Mouse (Mus musculus) cerebellum, adult 2 months (tissue): Measurements from ENCODE around the gene Olfr67.
"Not testable (repeated sequence)": the region's sequence is repeated elsewhere in the genome, so short reads cannot be mapped to it uniquely, and the experiment has no call there.

Experiments
- CTCF ChIP-seq: fragments of 200-500 bp; IDR thresholded peaks from 2 replicates; pipeline ENCODE4 v1.5.1; 2011; ENCODE audit warnings: low read depth, mild to moderate bottlenecking, control low read depth, low read length, moderate library complexity, borderline replicate concordance; ENCODE audit not compliant: insufficient read depth
- POLR2A ChIP-seq: fragments of 200-500 bp; IDR thresholded peaks from 2 replicates; pipeline ENCODE4 v1.6.1; 2011; ENCODE audit warnings: low read length, control low read depth, borderline replicate concordance; ENCODE audit not compliant: insufficient read depth

- TF ChIP-seq POLR2A, CTCF: not testable (repeated sequence)
Measured at GRCm38 (mm10) chr7:103777652-103778051, 14.0 kb downstream of the Olfr67 start.
